Mouse (Mus musculus) lung, postnatal 0 days (tissue): ENCODE results near the gene Syngr2. TPM values are rescaled to one million over a fixed set of nuclear protein-coding genes. Genes with fewer than 3 reads are reported as not detected.

Source experiments
- ATAC-seq: fragments of 200-750 bp; cut with Nextera tagmentation; 2 replicates; pipeline ENCODE4 v1.8.0; 2017; ENCODE audit warnings: moderate library complexity
- DNase-seq: peaks from one replicate; pipeline ENCODE4 v3.0.0-alpha.2; 2016; ENCODE audit warnings: low spot score
- H3K27ac ChIP-seq: fragments of 300-500 bp; sonication (generic); 2 replicates; pipeline ENCODE4 v1.5.1; 2014; ENCODE audit warnings: antibody characterized with exemption, mild to moderate bottlenecking, low read length, mixed read lengths
- H3K27me3 ChIP-seq: fragments of 300-500 bp; sonication (generic); replicated peaks from 2 replicates; pipeline ENCODE4 v1.6.1; 2014; ENCODE audit warnings: low read length, mixed read lengths; ENCODE audit not compliant: insufficient read depth
- H3K36me3 ChIP-seq: fragments of 300-500 bp; sonication (generic); 2 replicates; pipeline ENCODE4 v1.6.1; 2014; ENCODE audit warnings: low read length, mixed read lengths; ENCODE audit not compliant: insufficient read depth
- H3K4me1 ChIP-seq: fragments of 300-500 bp; sonication (generic); 2 replicates; pipeline ENCODE4 v1.6.1; 2014; ENCODE audit warnings: antibody characterized with exemption, low read depth, low read length, mixed read lengths; ENCODE audit not compliant: insufficient read depth
- H3K4me2 ChIP-seq: fragments of 300-500 bp; sonication (generic); replicated peaks from 2 replicates; pipeline ENCODE4 v1.6.1; 2014; ENCODE audit warnings: low read depth, mild to moderate bottlenecking, low read length, moderate library complexity, mixed read lengths
- H3K4me3 ChIP-seq: fragments of 300-500 bp; sonication (generic); 2 replicates; pipeline ENCODE4 v1.5.1; 2014; ENCODE audit warnings: low read depth, low read length
- H3K9ac ChIP-seq: fragments of 300-500 bp; sonication (generic); replicated peaks from 2 replicates; pipeline ENCODE4 v1.6.1; 2014; ENCODE audit warnings: low read depth, mild to moderate bottlenecking
- H3K9me3 ChIP-seq: fragments of 300-500 bp; sonication (generic); 2 replicates; pipeline ENCODE4 v1.6.1; 2016; ENCODE audit warnings: low read length, mixed read lengths
- CTCF ChIP-seq: IDR thresholded peaks from 2 replicates; pipeline ENCODE4 v1.5.1; 2016; ENCODE audit warnings: antibody characterized with exemption, mild to moderate bottlenecking
- EP300 ChIP-seq: IDR thresholded peaks from 2 replicates; pipeline ENCODE4 v1.6.1; 2016; ENCODE audit warnings: antibody characterized with exemption, mild to moderate bottlenecking, control low read depth
- WGBS: fragments of 180-500 bp; shearing (Covaris S2); extraction: QIAGEN DNeasy Blood & Tissue Kit; methylation state at CpG from one replicate; pipeline ENCODE4 v1.1.7; 2014; 5-methylcytosine and 5-hydroxymethylcytosine counted together
- polyA plus RNA-seq: library from polyadenylated mRNA; unstranded; fragments of >200 nt; fragmentation: Nextera tagmentation; extraction: Ambion mirVana; gene quantifications from 2 replicates; pipeline ENCODE4 v1.2.1, GENCODE M21; 2015

The Syngr2 gene
- polyA plus RNA-seq, 1 experiment from 2014 or later = 108 TPM

GRCm38 (mm10) chr11:117840910-117841309 is 31.4 kb downstream of the Syngr2 start:
- Histone ChIP-seq H3K9ac (no peak overlapping the region), H3K4me1 (no peaks in the 10 kb centered on the region), H3K9me3 (no peaks in the 10 kb centered on the region), H3K27ac (no peak overlapping the region), H3K36me3 (no peaks in the 10 kb centered on the region), H3K4me2 (no peak overlapping the region), H3K27me3 (no peaks in the 10 kb centered on the region), H3K4me3 (no peak overlapping the region)
- DNase-seq = no peak
- ATAC-seq = no peak
- WGBS = 37% methylated on average over 1 of the region's 1 CpGs
- no peak for TF ChIP-seq CTCF

GRCm38 (mm10) chr11:117843434-117843833 is 34.0 kb downstream of the Syngr2 start:
- 71% methylated on average over 2 of the region's 2 CpGs for WGBS

GRCm38 (mm10) chr11:117844997-117845396 is 35.5 kb downstream of the Syngr2 start:
- TF ChIP-seq EP300 (no peak), CTCF (no peak)
- ATAC-seq (no peak), DNase-seq (no peak)
- Histone ChIP-seq H3K9ac (no peak overlapping the region), H3K27ac (no peak overlapping the region), H3K4me3 (no peak overlapping the region), H3K9me3 (no peaks in the 10 kb centered on the region), H3K36me3 (no peaks in the 10 kb centered on the region), H3K27me3 (no peaks in the 10 kb centered on the region), H3K4me1 (peaks cover 13% of the 10 kb centered on the region; the same call in 1 of the 2 replicates), H3K4me2 (no peak overlapping the region)
- 58% methylated on average over 2 of the region's 2 CpGs for WGBS

More at GRCm38 (mm10) chr11:117843434-117843833, 34.0 kb downstream of the Syngr2 start:
- Histone ChIP-seq H3K9me3 (no peaks in the 10 kb centered on the region), H3K4me3 (no peak overlapping the region), H3K4me2 (no peak overlapping the region), H3K4me1 (peaks cover 8% of the 10 kb centered on the region; the same call in 1 of the 2 replicates), H3K9ac (no peak overlapping the region), H3K36me3 (no peaks in the 10 kb centered on the region), H3K27ac (no peak overlapping the region), H3K27me3 (no peaks in the 10 kb centered on the region)
- TF ChIP-seq CTCF = no peak
- no peak for TF ChIP-seq EP300
- DNase-seq (no peak), ATAC-seq (no peak)

GRCm38 (mm10) chr11:117845651-117846050 is 36.2 kb downstream of the Syngr2 start:
- no peak for DNase-seq
- 74% methylated on average over 2 of the region's 2 CpGs for WGBS
- H3K4me3 ChIP-seq = no peak overlapping the region
- H3K27ac ChIP-seq = no peak overlapping the region
- no peaks in the 10 kb centered on the region for H3K27me3 ChIP-seq
- H3K4me1 ChIP-seq = peaks cover 13% of the 10 kb centered on the region; the same call in 1 of the 2 replicates
- H3K4me2 ChIP-seq = no peak overlapping the region
- no peak for TF ChIP-seq CTCF
- TF ChIP-seq EP300 = no peak
- no peak for ATAC-seq
- H3K9ac ChIP-seq = no peak overlapping the region
- no peaks in the 10 kb centered on the region for H3K9me3 ChIP-seq
- H3K36me3 ChIP-seq = no peaks in the 10 kb centered on the region

- Histone ChIP-seq H3K9me3 (no peaks in the 10 kb centered on the region), H3K4me1 (peaks cover 13% of the 10 kb centered on the region; the same call in 1 of the 2 replicates), H3K4me3 (no peak overlapping the region), H3K27me3 (no peaks in the 10 kb centered on the region), H3K9ac (no peak overlapping the region), H3K36me3 (no peaks in the 10 kb centered on the region), H3K4me2 (no peak overlapping the region), H3K27ac (no peak overlapping the region)
- ATAC-seq = no peak
- 42% methylated on average over 5 of the region's 5 CpGs for WGBS
- peak; percentile 54 for DNase-seq
- peak; percentile 54 for TF ChIP-seq CTCF
- TF ChIP-seq EP300 = no peak
Observed at GRCm38 (mm10) chr11:117846640-117847039, 37.2 kb downstream of the Syngr2 start.

GRCm38 (mm10) chr11:117847593-117848215 is 38.2 kb downstream of the Syngr2 start:
- H3K27me3 ChIP-seq = no peaks in the 10 kb centered on the region
- H3K4me3 ChIP-seq = no peak overlapping the region

More at GRCm38 (mm10) chr11:117847593-117848215, 38.2 kb downstream of the Syngr2 start:
- H3K9me3 ChIP-seq = no peaks in the 10 kb centered on the region
- 66% methylated on average over 7 of the region's 7 CpGs for WGBS
- no peak for ATAC-seq
- H3K27ac ChIP-seq = peak overlapping the region; percentile 86
- no peak overlapping the region; the same call in 1 of the 2 replicates for H3K9ac ChIP-seq
- H3K4me2 ChIP-seq = peak overlapping the region; percentile 69
- no peak for TF ChIP-seq EP300
- TF ChIP-seq CTCF = no peak
- no peak for DNase-seq
- peaks cover 13% of the 10 kb centered on the region; the same call in 1 of the 2 replicates for H3K4me1 ChIP-seq
- no peaks in the 10 kb centered on the region for H3K36me3 ChIP-seq
